Mouse (Mus musculus) MEL (cell line): Measurements from ENCODE around the gene CN725425. TPM values are rescaled to one million over a fixed set of nuclear protein-coding genes. Genes with fewer than 3 reads are reported as not detected.

Experiments used
- DNase-seq: peaks from one replicate; pipeline ENCODE4 v3.0.0; 2011; ENCODE audit warnings: low read depth, low spot score
- H3K27ac ChIP-seq: 2 replicates; pipeline ENCODE4 v1.5.1; 2012; ENCODE audit warnings: low read depth, mild to moderate bottlenecking, control low read depth, low read length, moderate library complexity; ENCODE audit not compliant: control insufficient read depth
- H3K27me3 ChIP-seq, 2 experiments: fragments of 150-350 bp in 1 of 2; sonication (generic) in 1 of 2; 2 replicates each; pipeline ENCODE4 v1.6.1; 2012; ENCODE audit warnings: low read length in 2 of 2, mild to moderate bottlenecking in 2 of 2, improper control_type of control experiment in 1 of 2, moderate library complexity in 1 of 2; ENCODE audit not compliant: insufficient read depth in 2 of 2, control insufficient read depth in 1 of 2
- H3K36me3 ChIP-seq, 2 experiments: 2 replicates each; pipeline ENCODE4 v1.6.1; 2012 to 2014; ENCODE audit warnings: low read length in 2 of 2, improper control_type of control experiment in 1 of 2, inconsistent platforms in 1 of 2, mild to moderate bottlenecking in 1 of 2; ENCODE audit not compliant: insufficient read depth in 2 of 2, control insufficient read depth in 1 of 2
- H3K4me1 ChIP-seq, 2 experiments: fragments of 150-350 bp in 1 of 2; sonication (generic) in 1 of 2; 2 replicates each; pipeline ENCODE4 v1.6.1; 2012; ENCODE audit warnings: low read length in 2 of 2, improper control_type of control experiment in 1 of 2, mild to moderate bottlenecking in 1 of 2; ENCODE audit not compliant: insufficient read depth in 2 of 2, control insufficient read depth in 1 of 2
- H3K4me3 ChIP-seq, 2 experiments: fragments of 150-350 bp in 1 of 2; sonication (generic) in 1 of 2; 2 replicates each; pipeline ENCODE4 v1.5.1; 2012; ENCODE audit warnings: low read depth in 2 of 2, low read length in 2 of 2, mild to moderate bottlenecking in 2 of 2, moderate library complexity in 2 of 2, control low read depth in 1 of 2, improper control_type of control experiment in 1 of 2; ENCODE audit not compliant: control insufficient read depth in 1 of 2, insufficient read depth in 1 of 2
- H3K79me2 ChIP-seq: 2 replicates; pipeline ENCODE4 v1.6.1; 2012; ENCODE audit warnings: mild to moderate bottlenecking, low read length, moderate library complexity; ENCODE audit not compliant: control insufficient read depth, poor library complexity, insufficient read depth
- H3K9ac ChIP-seq: 2 replicates; pipeline ENCODE4 v1.6.1; 2012; ENCODE audit warnings: low read depth, mild to moderate bottlenecking, control low read depth, low read length, moderate library complexity; ENCODE audit not compliant: control insufficient read depth, poor library complexity, severe bottlenecking
- H3K9me3 ChIP-seq: fragments of 150-350 bp; sonication (generic); replicated peaks from 2 replicates; pipeline ENCODE4 v1.6.1; 2012; ENCODE audit warnings: mild to moderate bottlenecking, low read length, improper control_type of control experiment, moderate library complexity; ENCODE audit not compliant: insufficient read depth
- BHLHE40 ChIP-seq: IDR thresholded peaks from 2 replicates; pipeline ENCODE4 v1.6.1; 2012; ENCODE audit warnings: low read depth, mild to moderate bottlenecking, inconsistent platforms, low read length, improper control_type of control experiment, borderline replicate concordance
- CHD1 ChIP-seq: IDR thresholded peaks from 2 replicates; pipeline ENCODE4 v1.6.1; 2012; ENCODE audit warnings: low read depth, mild to moderate bottlenecking, inconsistent platforms, low read length, improper control_type of control experiment
- CHD2 ChIP-seq: IDR thresholded peaks from 2 replicates; pipeline ENCODE4 v1.6.1; 2011; ENCODE audit warnings: low read length, improper control_type of control experiment
- CTCF ChIP-seq, 3 experiments: IDR thresholded peaks in 2 of 3; conservative IDR thresholded peaks in 1 of 3; 2 replicates each; pipeline ENCODE4 v1.5.1; 2011 to 2012; ENCODE audit warnings: low read length in 3 of 3, low read depth in 2 of 3, mild to moderate bottlenecking in 2 of 3, improper control_type of control experiment in 1 of 3, inconsistent platforms in 1 of 3, mixed read lengths in 1 of 3, moderate library complexity in 1 of 3; ENCODE audit not compliant: control insufficient read depth in 1 of 3, insufficient read depth in 1 of 3, poor library complexity in 1 of 3, severe bottlenecking in 1 of 3
- ELF1 ChIP-seq: IDR thresholded peaks from 2 replicates; pipeline ENCODE4 v1.6.1; 2014; ENCODE audit warnings: low read depth, mild to moderate bottlenecking, inconsistent platforms, low read length, improper control_type of control experiment, moderate library complexity
- EP300 ChIP-seq, 2 experiments: IDR thresholded peaks; 2 replicates each; pipeline ENCODE4 v1.6.1; 2011; ENCODE audit warnings: improper control_type of control experiment in 2 of 2, low read length in 2 of 2, low read depth in 1 of 2, mild to moderate bottlenecking in 1 of 2
- ETS1 ChIP-seq: IDR thresholded peaks from 2 replicates; pipeline ENCODE4 v1.6.1; 2012; ENCODE audit warnings: low read depth, mild to moderate bottlenecking, inconsistent platforms, low read length, improper control_type of control experiment, moderate library complexity
- HCFC1 ChIP-seq: IDR thresholded peaks from 2 replicates; pipeline ENCODE4 v1.6.1; 2012; ENCODE audit warnings: low read depth, mild to moderate bottlenecking, inconsistent platforms, low read length, improper control_type of control experiment, moderate library complexity
- MEF2A ChIP-seq: IDR thresholded peaks from 2 replicates; pipeline ENCODE4 v1.6.1; 2014; ENCODE audit warnings: low read depth, mild to moderate bottlenecking, inconsistent platforms, low read length, improper control_type of control experiment; ENCODE audit not compliant: poor library complexity, insufficient replicate concordance, severe bottlenecking; ENCODE audit errors: extremely low read depth
- MYB ChIP-seq: IDR thresholded peaks from 2 replicates; pipeline ENCODE4 v1.6.1; 2011; ENCODE audit warnings: mild to moderate bottlenecking, low read depth, low read length, improper control_type of control experiment
- NELFE ChIP-seq: IDR thresholded peaks from 2 replicates; pipeline ENCODE4 v1.6.1; 2011; ENCODE audit warnings: low read depth, low read length, improper control_type of control experiment
- POLR2AphosphoS2 ChIP-seq: IDR thresholded peaks from 2 replicates; pipeline ENCODE4 v1.6.1; 2011; ENCODE audit warnings: low read length, improper control_type of control experiment
- POLR2AphosphoS5 ChIP-seq: IDR thresholded peaks from 2 replicates; pipeline ENCODE4 v1.6.1; 2012; ENCODE audit warnings: low read depth, borderline replicate concordance, mild to moderate bottlenecking, inconsistent platforms, low read length, moderate library complexity, mixed read lengths
- RCOR1 ChIP-seq: IDR thresholded peaks from 2 replicates; pipeline ENCODE4 v1.6.1; 2012; ENCODE audit warnings: low read depth, mild to moderate bottlenecking, inconsistent platforms, low read length, improper control_type of control experiment
- SIN3A ChIP-seq: IDR thresholded peaks from 2 replicates; pipeline ENCODE4 v1.6.1; 2012; ENCODE audit warnings: low read length, improper control_type of control experiment, inconsistent platforms
- SMC3 ChIP-seq: IDR thresholded peaks from 2 replicates; pipeline ENCODE4 v1.6.1; 2011; ENCODE audit warnings: low read depth, low read length, improper control_type of control experiment
- TBP ChIP-seq: IDR thresholded peaks from 2 replicates; pipeline ENCODE4 v1.8.0; 2011; ENCODE audit warnings: low read depth, low read length, improper control_type of control experiment
- USF1 ChIP-seq: IDR thresholded peaks from 2 replicates; pipeline ENCODE4 v1.6.1; 2014; ENCODE audit warnings: low read depth, mild to moderate bottlenecking, inconsistent platforms, low read length, improper control_type of control experiment, moderate library complexity
- USF2 ChIP-seq, 2 experiments: IDR thresholded peaks; 2 replicates each; pipeline ENCODE4 v1.6.1; 2011 to 2012; ENCODE audit warnings: improper control_type of control experiment in 2 of 2, low read length in 2 of 2, borderline replicate concordance in 1 of 2, inconsistent platforms in 1 of 2, low read depth in 1 of 2, mild to moderate bottlenecking in 1 of 2; ENCODE audit not compliant: insufficient read depth in 1 of 2
- ZMIZ1 ChIP-seq: IDR thresholded peaks from 2 replicates; pipeline ENCODE4 v1.6.1; 2012; ENCODE audit warnings: low read depth, mild to moderate bottlenecking, inconsistent platforms, low read length, improper control_type of control experiment, moderate library complexity
- polyA plus RNA-seq, 2 experiments: library from polyadenylated mRNA; stranded (reverse) in 1 of 2; unstranded in 1 of 2; fragments of >175 nt in 1 of 2; fragments of >200 nt in 1 of 2; gene quantifications; 2 replicates each; pipeline versions ENCODE4 v1.2.1 to v1.2.4; 2012; ENCODE audit warnings: low replicate concordance in 2 of 2, low read depth in 1 of 2; ENCODE audit not compliant: insufficient read length in 2 of 2, insufficient read depth in 1 of 2, missing spikeins in 1 of 2
- total RNA-seq: library from RNA; depleted of rRNA; stranded (reverse); fragments of 300-350 nt; gene quantifications from 2 replicates; pipeline ENCODE4 v1.2.3, GENCODE M21; 2012

CN725425 gene
- total and polyA plus RNA-seq, 3 experiments = not detected

- TF ChIP-seq MEF2A (no peak), ETS1 (no peak), TBP (no peak), SIN3A (no peak), CHD1 (no peak), USF1 (no peak), CTCF (IDR thresholded peaks at IDR 0.05 in 2 of 3, conservative IDR thresholded peaks at IDR 0.05 in 1 of 3; ENCODE audit: control insufficient read depth in 1 of 3, insufficient read depth in 1 of 3, low read depth in 2 of 3, low read length in 3 of 3, poor library complexity in 1 of 3, severe bottlenecking in 1 of 3) (no peak), POLR2AphosphoS2 (no peak), ELF1 (no peak), SMC3 (no peak), HCFC1 (no peak), NELFE (no peak), POLR2AphosphoS5 (no peak), ZMIZ1 (no peak), MYB (no peak), RCOR1 (no peak), USF2 (IDR thresholded peaks at IDR 0.05; ENCODE audit: borderline replicate concordance in 1 of 2, insufficient read depth in 1 of 2, low read depth in 1 of 2, low read length in 2 of 2) (no peak), CHD2 (no peak), BHLHE40 (no peak), EP300 (IDR thresholded peaks at IDR 0.05; ENCODE audit: low read depth in 1 of 2, low read length in 2 of 2) (no peak)
These were observed 20.5 kb upstream of the CN725425 start for GRCm38 (mm10) chr15:91178656-91179314.

More at GRCm38 (mm10) chr15:91178656-91179314, 20.5 kb upstream of the CN725425 start:
- Histone ChIP-seq H3K79me2 (no peaks in the 10 kb centered on the region), H3K9me3 (no peaks in the 10 kb centered on the region), H3K9ac (no peak overlapping the region), H3K4me3 (no peak overlapping the region), H3K27ac (no peak overlapping the region), H3K27me3 (no peaks in the 10 kb centered on the region), H3K4me1 (no peaks in the 10 kb centered on the region), H3K36me3 (no peaks in the 10 kb centered on the region)
- no peak for DNase-seq
